Mouse (Mus musculus): ENCODE measurements around the gene Arhgap15. TPM values are rescaled to one million over a fixed set of nuclear protein-coding genes. Genes with fewer than 3 reads are reported as not detected.

The Arhgap15 gene
- polyA plus RNA-seq, 1 experiment = not detected

DNA sequence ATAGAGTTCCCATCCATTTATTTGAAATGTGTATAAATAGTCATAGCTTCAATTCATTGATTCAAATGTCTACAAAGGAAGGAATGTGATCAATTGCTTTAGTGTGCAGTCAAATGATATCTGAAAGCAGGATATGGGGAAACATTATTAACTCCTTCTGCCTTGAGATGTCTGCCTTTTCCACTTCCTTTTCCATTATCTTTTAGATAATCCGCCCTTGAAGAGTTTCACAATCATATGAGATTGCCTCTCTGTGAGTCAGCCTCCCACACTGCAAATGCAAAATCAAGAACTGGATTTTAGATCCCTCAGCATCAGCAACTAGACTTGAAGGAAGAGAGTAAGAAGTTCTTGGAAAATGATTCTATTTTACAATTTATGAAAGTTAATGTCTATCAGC, 276.1 kb downstream of the Arhgap15 start:
- WGBS = 61% methylated on average over 1 of the region's 1 CpGs
- Histone ChIP-seq H3K4me3 (ENCODE audit: insufficient read depth, low read depth, low read length) (no peak overlapping the region), H3K4me1 (ENCODE audit: control insufficient read depth, insufficient read depth, low read length) (no peaks in the 10 kb centered on the region), H3K27ac (ENCODE audit: insufficient read depth, low read depth, low read length) (no peak overlapping the region)
- TF ChIP-seq CTCF (IDR thresholded peaks at IDR 0.05; ENCODE audit: insufficient read depth, low read depth, low read length) (no peak), POLR2A (IDR thresholded peaks at IDR 0.05; ENCODE audit: insufficient read depth, low read depth, low read length) (no peak)

DNA sequence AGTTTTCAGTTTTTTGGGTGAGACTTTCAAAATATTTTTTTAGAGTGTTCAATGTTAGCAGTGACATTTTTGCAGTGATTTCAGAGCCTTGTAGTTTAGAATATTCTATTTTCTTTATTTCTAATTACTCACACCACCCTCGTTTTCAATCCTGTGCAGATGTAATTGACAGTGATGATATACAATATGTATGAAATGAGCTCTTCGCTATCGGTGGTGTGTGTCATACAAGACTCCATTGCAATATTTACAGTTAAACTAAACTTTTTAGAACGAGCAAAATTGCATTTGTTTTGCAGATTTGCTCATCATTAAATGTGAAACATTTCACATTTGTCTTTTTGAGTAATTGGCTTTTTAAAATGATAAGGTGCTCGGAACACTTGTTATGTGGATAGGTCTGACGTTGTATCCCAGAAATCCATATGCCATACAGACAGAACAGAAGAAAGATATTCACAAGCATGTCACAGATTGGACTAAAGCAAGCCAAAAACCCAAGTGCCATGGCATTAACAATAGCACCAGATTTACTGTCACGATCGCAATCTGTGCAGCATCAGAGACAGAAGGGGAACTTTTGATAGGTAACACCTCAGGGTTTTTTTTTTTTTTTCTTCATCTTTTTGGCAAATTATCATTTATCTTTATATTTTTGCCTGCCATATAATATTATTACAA, 280.6 kb downstream of the Arhgap15 start:
- no peak overlapping the region for H3K27ac ChIP-seq (ENCODE audit: insufficient read depth, low read depth, low read length)
- WGBS = 88% methylated on average over 8 of the region's 8 CpGs

DNA sequence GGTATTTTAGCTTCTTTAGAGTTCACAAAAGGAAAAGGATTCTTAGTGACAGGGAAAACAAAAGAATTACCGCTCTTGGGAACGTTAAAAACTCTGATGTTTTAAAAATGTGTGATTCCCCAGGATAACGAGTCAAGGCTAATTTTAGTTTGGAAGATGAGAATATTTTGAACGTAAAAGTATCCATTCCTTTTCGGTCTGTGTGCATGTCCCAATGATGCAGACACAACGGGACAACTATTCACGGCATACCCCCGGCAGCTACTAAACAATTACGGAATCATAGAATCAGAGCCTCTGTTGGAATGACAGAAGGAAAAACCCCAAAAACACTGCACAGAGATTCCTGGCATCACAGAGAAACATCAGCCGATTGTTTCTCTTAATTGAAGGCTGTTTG, 281.2 kb downstream of the Arhgap15 start:
- WGBS = 45% methylated on average over 10 of the region's 10 CpGs
- Histone ChIP-seq H3K4me3 (ENCODE audit: insufficient read depth, low read depth, low read length) (no peak overlapping the region), H3K27ac (ENCODE audit: insufficient read depth, low read depth, low read length) (no peak overlapping the region), H3K4me1 (ENCODE audit: control insufficient read depth, insufficient read depth, low read length) (no peaks in the 10 kb centered on the region)
- TF ChIP-seq CTCF (IDR thresholded peaks at IDR 0.05; ENCODE audit: insufficient read depth, low read depth, low read length) (no peak), POLR2A (IDR thresholded peaks at IDR 0.05; ENCODE audit: insufficient read depth, low read depth, low read length) (no peak)

More for the DNA sequence above, 280.6 kb downstream of the Arhgap15 start:
- no peak overlapping the region for H3K4me3 ChIP-seq (ENCODE audit: insufficient read depth, low read depth, low read length)
- TF ChIP-seq POLR2A (IDR thresholded peaks at IDR 0.05; ENCODE audit: insufficient read depth, low read depth, low read length) (no peak), CTCF (IDR thresholded peaks at IDR 0.05; ENCODE audit: insufficient read depth, low read depth, low read length) (no peak)
- H3K4me1 ChIP-seq (ENCODE audit: control insufficient read depth, insufficient read depth, low read length) = no peaks in the 10 kb centered on the region

DNA sequence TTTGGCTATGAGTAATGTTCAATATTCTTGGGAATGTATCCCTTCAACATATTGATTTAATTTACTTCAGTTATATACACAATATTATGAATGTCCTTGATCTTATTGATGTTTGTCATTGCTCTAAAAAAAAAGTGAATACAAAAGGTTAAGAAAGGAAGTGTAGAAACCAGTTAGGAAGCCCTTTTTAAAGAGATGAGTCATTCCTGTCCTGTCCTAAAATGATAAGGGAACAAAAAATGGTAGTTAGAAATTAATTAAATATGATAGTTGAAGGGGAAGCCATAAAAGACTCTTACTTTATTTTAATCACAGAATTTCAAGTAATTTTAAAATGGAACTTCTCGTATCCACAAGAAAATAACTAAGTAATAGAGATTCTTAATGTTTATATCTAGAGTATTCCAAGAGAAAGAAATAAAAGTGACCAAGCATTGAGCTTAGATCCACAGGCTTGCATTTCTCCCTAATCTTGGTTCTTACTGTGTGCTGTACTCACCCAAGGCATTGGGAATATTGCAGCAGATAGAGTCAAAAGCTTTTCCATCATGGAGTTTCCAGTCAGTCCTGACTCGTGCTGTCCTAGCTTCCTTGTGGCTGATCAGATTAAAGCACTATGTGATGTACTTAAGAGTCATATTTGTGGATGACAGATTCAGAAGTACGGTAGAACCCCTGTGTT, 291.0 kb downstream of the Arhgap15 start:
- H3K27ac ChIP-seq (ENCODE audit: insufficient read depth, low read depth, low read length) = no peak overlapping the region
- no peaks in the 10 kb centered on the region for H3K4me1 ChIP-seq (ENCODE audit: control insufficient read depth, insufficient read depth, low read length)
- 90% methylated on average over 3 of the region's 3 CpGs for WGBS
- H3K4me3 ChIP-seq (ENCODE audit: insufficient read depth, low read depth, low read length) = no peak overlapping the region
- TF ChIP-seq CTCF (IDR thresholded peaks at IDR 0.05; ENCODE audit: insufficient read depth, low read depth, low read length) (no peak), POLR2A (IDR thresholded peaks at IDR 0.05; ENCODE audit: insufficient read depth, low read depth, low read length) (no peak)

DNA sequence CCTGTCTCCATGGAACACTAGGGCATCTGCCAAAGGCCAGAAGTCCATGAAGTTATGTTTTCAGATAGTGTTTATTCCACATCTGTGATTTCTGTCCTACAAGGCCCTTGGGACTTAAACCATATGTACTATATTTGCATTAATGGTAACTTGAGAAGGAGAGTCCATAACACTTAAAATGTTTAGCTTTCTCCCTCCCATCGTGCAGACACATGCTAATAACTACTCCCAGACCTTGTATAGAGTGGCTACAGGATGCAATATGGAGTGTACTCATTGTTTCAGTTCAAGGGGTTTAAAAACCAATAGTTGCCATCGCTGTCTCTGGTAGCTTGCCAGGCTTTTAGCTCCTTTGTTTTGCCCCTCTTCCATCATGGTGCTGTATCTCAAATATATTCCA, 295.5 kb downstream of the Arhgap15 start:
- H3K27ac ChIP-seq (ENCODE audit: insufficient read depth, low read depth, low read length) = no peak overlapping the region
- 63% methylated on average over 2 of the region's 2 CpGs for WGBS
- no peaks in the 10 kb centered on the region for H3K4me1 ChIP-seq (ENCODE audit: control insufficient read depth, insufficient read depth, low read length)
- no peak overlapping the region for H3K4me3 ChIP-seq (ENCODE audit: insufficient read depth, low read depth, low read length)
- TF ChIP-seq CTCF (IDR thresholded peaks at IDR 0.05; ENCODE audit: insufficient read depth, low read depth, low read length) = no peak
- no peak for TF ChIP-seq POLR2A (IDR thresholded peaks at IDR 0.05; ENCODE audit: insufficient read depth, low read depth, low read length)

DNA sequence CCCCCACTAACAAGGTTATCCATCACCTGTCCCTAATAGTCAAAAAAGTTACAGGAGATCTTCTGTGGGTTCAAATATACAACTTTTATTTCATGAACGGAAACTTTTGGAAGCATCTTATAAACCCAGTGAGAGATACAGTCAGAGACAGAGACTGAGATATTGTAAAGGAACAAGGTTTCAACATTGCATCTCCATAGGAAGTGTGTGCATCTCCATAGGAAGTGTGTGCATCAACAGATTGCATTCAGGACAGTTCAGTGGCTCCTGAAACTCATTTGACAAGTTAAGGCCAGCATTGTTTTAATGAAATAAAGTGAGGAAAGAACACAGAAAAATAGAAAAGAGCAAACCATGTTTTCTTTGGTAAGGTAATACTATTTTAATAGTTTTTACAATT, 296.0 kb downstream of the Arhgap15 start:
- TF ChIP-seq POLR2A (IDR thresholded peaks at IDR 0.05; ENCODE audit: insufficient read depth, low read depth, low read length) (no peak), CTCF (IDR thresholded peaks at IDR 0.05; ENCODE audit: insufficient read depth, low read depth, low read length) (no peak)
- WGBS = 93% methylated on average over 1 of the region's 1 CpGs
- Histone ChIP-seq H3K4me1 (ENCODE audit: control insufficient read depth, insufficient read depth, low read length) (no peaks in the 10 kb centered on the region), H3K27ac (ENCODE audit: insufficient read depth, low read depth, low read length) (no peak overlapping the region), H3K4me3 (ENCODE audit: insufficient read depth, low read depth, low read length) (no peak overlapping the region)

DNA sequence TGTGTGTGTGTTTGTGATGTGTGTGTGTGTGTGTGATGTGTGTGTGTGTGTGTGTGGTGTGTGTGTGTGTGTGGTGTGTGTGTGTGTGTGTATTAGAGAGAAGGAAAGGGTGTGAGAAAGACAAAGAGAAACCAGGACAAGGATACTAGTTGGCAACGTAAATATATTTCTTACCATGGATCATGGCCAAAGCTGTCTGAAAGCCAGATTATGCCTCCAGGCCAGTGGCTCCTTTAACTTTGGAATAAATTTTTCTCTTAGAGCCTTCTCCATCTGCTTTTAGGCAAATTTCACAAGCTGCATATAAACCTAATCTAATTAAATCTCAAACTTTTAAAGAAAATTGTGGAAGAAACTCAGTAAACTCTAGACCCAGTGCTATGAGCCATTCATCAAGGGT, 296.6 kb downstream of the Arhgap15 start:
- 50% methylated on average over 1 of the region's 1 CpGs for WGBS
- no peak overlapping the region for H3K27ac ChIP-seq (ENCODE audit: insufficient read depth, low read depth, low read length)
- no peak overlapping the region for H3K4me3 ChIP-seq (ENCODE audit: insufficient read depth, low read depth, low read length)
- no peak for TF ChIP-seq CTCF (IDR thresholded peaks at IDR 0.05; ENCODE audit: insufficient read depth, low read depth, low read length)
- TF ChIP-seq POLR2A (IDR thresholded peaks at IDR 0.05; ENCODE audit: insufficient read depth, low read depth, low read length) = no peak
- no peaks in the 10 kb centered on the region for H3K4me1 ChIP-seq (ENCODE audit: control insufficient read depth, insufficient read depth, low read length)

DNA sequence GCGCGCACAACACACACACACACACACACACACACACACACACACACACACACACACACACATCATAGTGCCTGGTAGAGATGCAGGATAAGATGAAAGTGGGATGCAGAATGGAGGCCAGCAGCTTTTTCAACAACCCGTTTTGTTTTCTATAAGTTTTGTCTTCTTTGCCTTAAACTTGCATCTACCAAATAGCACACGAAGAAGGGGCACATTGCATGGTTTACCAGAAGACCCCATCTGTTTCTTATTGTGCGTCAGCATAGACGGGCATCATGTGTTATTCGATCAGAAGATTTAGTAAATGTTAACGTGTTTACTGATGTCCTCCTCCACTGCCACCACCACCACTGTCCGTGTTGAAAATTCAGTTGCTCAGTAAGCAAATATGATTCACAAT, 311.7 kb downstream of the Arhgap15 start:
- TF ChIP-seq POLR2A (IDR thresholded peaks at IDR 0.05; ENCODE audit: insufficient read depth, low read depth, low read length) (no peak), CTCF (IDR thresholded peaks at IDR 0.05; ENCODE audit: insufficient read depth, low read depth, low read length) (no peak)
- 58% methylated on average over 9 of the region's 9 CpGs for WGBS
- no peak overlapping the region for H3K4me3 ChIP-seq (ENCODE audit: insufficient read depth, low read depth, low read length)
- H3K4me1 ChIP-seq (ENCODE audit: control insufficient read depth, insufficient read depth, low read length) = no peaks in the 10 kb centered on the region
- H3K27ac ChIP-seq (ENCODE audit: insufficient read depth, low read depth, low read length) = no peak overlapping the region

DNA sequence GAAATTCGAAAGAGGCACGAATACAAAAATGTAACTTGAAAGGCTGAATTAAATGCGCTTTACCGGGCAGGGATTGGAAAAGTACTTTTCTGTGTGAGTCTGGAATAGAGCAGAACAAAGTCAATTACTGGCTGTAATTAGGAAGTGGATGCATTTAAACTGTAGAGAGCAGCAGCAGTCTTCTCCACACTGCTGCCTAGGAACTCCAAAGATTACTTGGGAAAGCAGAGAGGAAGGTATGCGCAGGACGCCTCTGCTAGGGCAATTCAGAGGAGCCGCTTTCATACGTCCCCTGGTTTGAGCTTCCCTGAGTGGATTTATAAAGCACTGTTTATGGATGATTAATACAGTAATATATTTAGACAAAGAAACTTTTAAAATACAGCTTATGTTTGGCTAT, 312.1 kb downstream of the Arhgap15 start:
- H3K27ac ChIP-seq (ENCODE audit: insufficient read depth, low read depth, low read length) = no peak overlapping the region
- WGBS = 17% methylated on average over 8 of the region's 8 CpGs
- H3K4me3 ChIP-seq (ENCODE audit: insufficient read depth, low read depth, low read length) = no peak overlapping the region
- no peaks in the 10 kb centered on the region for H3K4me1 ChIP-seq (ENCODE audit: control insufficient read depth, insufficient read depth, low read length)
- TF ChIP-seq POLR2A (IDR thresholded peaks at IDR 0.05; ENCODE audit: insufficient read depth, low read depth, low read length) (no peak), CTCF (IDR thresholded peaks at IDR 0.05; ENCODE audit: insufficient read depth, low read depth, low read length) (no peak)
